Mouse (Mus musculus): Measurements from ENCODE around the gene Fzd7. TPM values are rescaled to one million over a fixed set of nuclear protein-coding genes. Genes with fewer than 3 reads are reported as not detected.
A peak's percentile ranks its signal among the peaks of the same experiment; 100 is the strongest.
"Not testable (repeated sequence)": the region's sequence is repeated elsewhere in the genome, so short reads cannot be mapped to it uniquely, and the experiment has no call there.

The Fzd7 gene
- polyA plus RNA-seq, 1 experiment from 2014 or later: 3.9 TPM

DNA sequence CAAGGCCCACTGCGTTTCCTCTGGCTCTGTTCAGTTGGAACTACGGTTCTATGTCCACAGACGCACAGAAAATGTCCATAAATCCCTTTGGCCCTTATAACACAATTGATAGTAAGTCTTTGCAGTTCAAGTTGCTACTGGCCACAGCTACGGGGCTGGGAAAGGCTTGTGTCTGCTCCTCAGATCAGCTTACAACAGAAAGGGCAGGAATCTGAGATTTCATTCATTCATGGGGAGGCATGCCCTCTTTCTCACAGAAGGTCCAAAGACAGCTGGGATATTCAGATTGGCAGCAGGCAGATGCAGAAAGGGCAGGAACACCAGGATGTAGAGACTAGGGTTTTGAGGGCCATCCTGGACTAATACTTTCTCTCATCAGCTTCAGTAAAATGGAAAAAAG lies 43.9 kb upstream of the Fzd7 start:
- no peak overlapping the region for H3K4me3 ChIP-seq (ENCODE audit: low read depth, low read length)
- no peak overlapping the region for H3K27ac ChIP-seq (replicated peaks)
- H3K4me2 ChIP-seq (replicated peaks; ENCODE audit: low read depth): no peak overlapping the region
- no peak overlapping the region for H3K9ac ChIP-seq (ENCODE audit: low read length)
- TF ChIP-seq EP300 (optimal IDR thresholded peaks at IDR 0.05) (no peak), CTCF (IDR thresholded peaks at IDR 0.05; ENCODE audit: low read depth) (no peak)
- H3K9me3 ChIP-seq (ENCODE audit: control insufficient read depth, low read length): no peaks in the 10 kb centered on the region
- DNase-seq (ENCODE audit: low spot score) (no peak), ATAC-seq (ENCODE audit: low FRiP score, low TSS enrichment) (no peak)
- no peaks in the 10 kb centered on the region for H3K4me1 ChIP-seq (replicated peaks; ENCODE audit: control insufficient read depth, insufficient read depth)
- H3K27me3 ChIP-seq (ENCODE audit: control insufficient read depth, insufficient read depth, low read length): no peaks in the 10 kb centered on the region
- 25% methylated on average over 4 of the region's 4 CpGs for WGBS
- H3K36me3 ChIP-seq (ENCODE audit: control insufficient read depth, insufficient read depth, low read length): no peaks in the 10 kb centered on the region

DNA sequence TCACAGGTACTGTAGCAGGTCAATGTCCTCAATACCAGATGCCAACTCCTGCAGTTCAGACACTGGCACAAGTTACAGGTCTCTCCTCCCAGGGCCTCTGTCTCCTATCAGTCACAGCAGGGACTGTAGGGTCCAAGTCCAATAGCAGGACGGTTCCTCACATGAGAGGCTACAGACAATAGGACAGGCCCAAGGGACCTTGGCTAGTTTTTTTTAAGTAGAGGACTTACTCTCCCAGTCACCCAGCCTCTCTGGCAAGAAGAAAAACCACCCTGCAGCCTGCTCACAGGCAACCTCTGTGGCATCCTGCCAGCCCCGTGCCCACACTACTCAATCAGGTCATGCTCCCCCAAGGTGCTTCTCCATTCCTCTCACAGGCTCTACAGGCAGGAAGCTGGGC lies 43.0 kb upstream of the Fzd7 start:
- H3K27ac ChIP-seq (replicated peaks): no peak overlapping the region
- no peaks in the 10 kb centered on the region for H3K27me3 ChIP-seq (ENCODE audit: control insufficient read depth, insufficient read depth, low read length)
- ATAC-seq (ENCODE audit: low FRiP score, low TSS enrichment) (no peak), DNase-seq (ENCODE audit: low spot score) (no peak)
- no peaks in the 10 kb centered on the region for H3K36me3 ChIP-seq (ENCODE audit: control insufficient read depth, insufficient read depth, low read length)
- H3K4me2 ChIP-seq (replicated peaks; ENCODE audit: low read depth): no peak overlapping the region
- WGBS: 55% methylated on average over 2 of the region's 2 CpGs
- no peak overlapping the region for H3K9ac ChIP-seq (ENCODE audit: low read length)
- no peak overlapping the region for H3K4me3 ChIP-seq (ENCODE audit: low read depth, low read length)
- TF ChIP-seq EP300 (optimal IDR thresholded peaks at IDR 0.05) (no peak), CTCF (IDR thresholded peaks at IDR 0.05; ENCODE audit: low read depth) (no peak)
- no peaks in the 10 kb centered on the region for H3K9me3 ChIP-seq (ENCODE audit: control insufficient read depth, low read length)
- no peaks in the 10 kb centered on the region for H3K4me1 ChIP-seq (replicated peaks; ENCODE audit: control insufficient read depth, insufficient read depth)

DNA sequence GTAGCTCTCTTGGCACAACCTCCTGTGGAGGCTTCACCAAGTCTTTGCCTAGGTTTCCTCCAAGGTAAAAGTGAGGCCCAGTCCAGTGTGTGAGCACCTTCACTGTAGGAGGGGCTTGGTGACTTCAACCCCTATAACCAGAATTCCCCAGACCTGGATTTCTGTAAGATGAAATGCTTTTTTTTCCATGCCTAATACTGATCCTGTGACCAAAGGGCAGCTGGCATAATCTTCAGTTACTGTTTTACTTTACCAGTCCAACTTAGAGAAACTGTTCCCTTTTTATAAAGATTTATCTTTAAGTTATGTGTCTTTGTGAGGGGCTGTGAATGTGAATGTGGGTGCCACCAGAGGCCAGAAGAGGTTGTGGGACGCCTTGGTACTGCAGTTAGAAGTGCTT lies 42.3 kb upstream of the Fzd7 start:
- H3K4me2 ChIP-seq (replicated peaks; ENCODE audit: low read depth): no peak overlapping the region
- no peaks in the 10 kb centered on the region for H3K4me1 ChIP-seq (replicated peaks; ENCODE audit: control insufficient read depth, insufficient read depth)
- DNase-seq (ENCODE audit: low spot score): no peak
- no peaks in the 10 kb centered on the region for H3K9me3 ChIP-seq (ENCODE audit: control insufficient read depth, low read length)
- H3K27ac ChIP-seq (replicated peaks): no peak overlapping the region
- no peak for TF ChIP-seq EP300 (optimal IDR thresholded peaks at IDR 0.05)
- TF ChIP-seq CTCF (IDR thresholded peaks at IDR 0.05; ENCODE audit: low read depth): no peak
- no peaks in the 10 kb centered on the region for H3K27me3 ChIP-seq (ENCODE audit: control insufficient read depth, insufficient read depth, low read length)
- H3K36me3 ChIP-seq (ENCODE audit: control insufficient read depth, insufficient read depth, low read length): no peaks in the 10 kb centered on the region
- H3K4me3 ChIP-seq (ENCODE audit: low read depth, low read length): no peak overlapping the region
- 94% methylated on average over 1 of the region's 1 CpGs for WGBS
- H3K9ac ChIP-seq (ENCODE audit: low read length): no peak overlapping the region
- no peak for ATAC-seq (ENCODE audit: low FRiP score, low TSS enrichment)

DNA sequence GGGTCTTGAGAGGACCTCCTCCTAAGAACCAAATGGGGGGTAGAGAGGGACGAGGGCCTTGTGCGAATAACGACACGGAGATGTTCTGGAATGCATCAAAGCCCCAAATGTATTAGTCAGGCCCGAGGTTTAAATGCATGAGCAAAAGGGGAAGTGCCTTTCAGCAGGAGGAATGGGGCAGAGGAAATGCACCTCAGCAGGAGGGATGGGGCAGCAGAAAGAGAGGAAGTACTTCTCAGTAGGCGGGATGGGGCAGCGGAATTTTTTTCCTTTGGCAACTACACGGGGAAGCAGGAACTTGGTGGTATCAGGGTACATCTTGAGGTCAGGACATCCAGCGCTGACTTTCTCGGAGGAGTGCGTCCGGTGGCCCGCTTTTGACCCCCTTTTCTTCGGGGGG lies 39.5 kb upstream of the Fzd7 start:
- H3K9ac ChIP-seq (ENCODE audit: low read length); H3K9me3 ChIP-seq (ENCODE audit: control insufficient read depth, low read length); DNase-seq (ENCODE audit: low spot score); H3K27me3 ChIP-seq (ENCODE audit: control insufficient read depth, insufficient read depth, low read length); ATAC-seq (ENCODE audit: low FRiP score, low TSS enrichment); H3K27ac ChIP-seq (replicated peaks); H3K36me3 ChIP-seq (ENCODE audit: control insufficient read depth, insufficient read depth, low read length); H3K4me2 ChIP-seq (replicated peaks; ENCODE audit: low read depth); H3K4me1 ChIP-seq (replicated peaks; ENCODE audit: control insufficient read depth, insufficient read depth); H3K4me3 ChIP-seq (ENCODE audit: low read depth, low read length): not testable (repeated sequence)
- WGBS: 93% methylated on average over 13 of the region's 14 CpGs

DNA sequence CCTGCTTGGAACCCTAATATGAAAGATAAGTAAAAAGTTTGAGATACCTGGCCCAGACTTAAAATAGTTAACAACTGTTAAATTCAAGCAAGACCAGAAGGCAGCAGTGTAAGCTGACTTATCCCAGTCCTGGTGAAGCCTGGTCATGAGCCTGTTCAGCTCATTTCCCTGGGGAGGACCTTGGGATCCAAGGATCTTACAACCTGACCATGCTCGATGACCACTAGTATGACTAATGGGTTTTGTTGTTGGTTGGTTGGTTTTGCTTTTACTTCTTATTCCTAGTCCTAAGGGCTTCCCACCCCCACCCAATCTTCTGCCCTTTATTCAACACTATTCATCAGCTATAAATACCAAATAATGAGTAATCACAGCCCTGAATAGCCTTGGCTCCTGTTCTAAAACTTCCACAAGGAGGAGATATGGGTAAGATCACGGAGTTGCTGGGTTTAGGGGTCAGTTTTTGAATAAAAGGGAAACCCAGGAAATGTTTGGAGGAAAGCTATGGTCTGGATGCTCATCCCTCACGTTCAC lies 38.0 kb upstream of the Fzd7 start:
- H3K9ac ChIP-seq (ENCODE audit: low read length): no peak overlapping the region
- ATAC-seq (ENCODE audit: low FRiP score, low TSS enrichment) (no peak), DNase-seq (ENCODE audit: low spot score) (no peak)
- no peaks in the 10 kb centered on the region for H3K9me3 ChIP-seq (ENCODE audit: control insufficient read depth, low read length)
- no peaks in the 10 kb centered on the region for H3K27me3 ChIP-seq (ENCODE audit: control insufficient read depth, insufficient read depth, low read length)
- H3K27ac ChIP-seq (replicated peaks): no peak overlapping the region
- 62% methylated on average over 3 of the region's 3 CpGs for WGBS
- no peaks in the 10 kb centered on the region for H3K4me1 ChIP-seq (replicated peaks; ENCODE audit: control insufficient read depth, insufficient read depth)
- H3K4me3 ChIP-seq (ENCODE audit: low read depth, low read length): no peak overlapping the region
- no peaks in the 10 kb centered on the region for H3K36me3 ChIP-seq (ENCODE audit: control insufficient read depth, insufficient read depth, low read length)
- H3K4me2 ChIP-seq (replicated peaks; ENCODE audit: low read depth): no peak overlapping the region
- TF ChIP-seq EP300 (optimal IDR thresholded peaks at IDR 0.05) (no peak), CTCF (IDR thresholded peaks at IDR 0.05; ENCODE audit: low read depth) (no peak)

DNA sequence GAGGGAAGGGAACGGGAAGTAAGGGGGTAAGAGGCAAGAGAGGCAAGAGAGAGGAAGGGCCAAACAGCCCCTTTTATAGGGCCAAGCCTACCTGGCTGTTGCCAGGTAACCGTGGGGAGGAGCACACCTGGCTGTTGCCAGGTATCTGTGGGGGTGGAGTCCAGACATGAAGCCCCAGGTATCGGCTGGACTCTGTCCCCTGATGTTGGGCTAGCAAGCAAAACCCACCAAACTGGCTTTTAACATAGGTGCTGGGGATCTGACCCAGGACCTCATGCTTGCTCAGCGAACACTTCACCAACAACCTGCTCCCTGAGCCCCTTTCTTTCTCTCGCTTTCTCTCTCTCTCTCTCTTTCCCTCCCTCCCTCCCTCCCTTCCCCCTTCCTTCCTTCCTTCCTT lies 37.0 kb upstream of the Fzd7 start:
- peak; percentile 27; the same call in 1 of the 2 replicates for ATAC-seq (ENCODE audit: low FRiP score, low TSS enrichment)
- no peak overlapping the region for H3K27ac ChIP-seq (replicated peaks)
- TF ChIP-seq EP300 (optimal IDR thresholded peaks at IDR 0.05) (no peak), CTCF (IDR thresholded peaks at IDR 0.05; ENCODE audit: low read depth) (no peak)
- no peak for DNase-seq (ENCODE audit: low spot score)
- H3K4me3 ChIP-seq (ENCODE audit: low read depth, low read length): no peak overlapping the region
- no peaks in the 10 kb centered on the region for H3K27me3 ChIP-seq (ENCODE audit: control insufficient read depth, insufficient read depth, low read length)
- no peaks in the 10 kb centered on the region for H3K9me3 ChIP-seq (ENCODE audit: control insufficient read depth, low read length)
- no peak overlapping the region for H3K4me2 ChIP-seq (replicated peaks; ENCODE audit: low read depth)
- H3K4me1 ChIP-seq (replicated peaks; ENCODE audit: control insufficient read depth, insufficient read depth): peaks cover 4% of the 10 kb centered on the region; the same call in 1 of the 2 replicates
- no peaks in the 10 kb centered on the region for H3K36me3 ChIP-seq (ENCODE audit: control insufficient read depth, insufficient read depth, low read length)
- 82% methylated on average over 5 of the region's 5 CpGs for WGBS
- no peak overlapping the region for H3K9ac ChIP-seq (ENCODE audit: low read length)
